Mouse (Mus musculus) limb, embryonic 12.5 days (tissue): ENCODE measurements around the gene Tpo. TPM values are rescaled to one million over a fixed set of nuclear protein-coding genes. Genes with fewer than 3 reads are reported as not detected.

Experiments
- ATAC-seq: fragments of 200-750 bp; cut with Nextera tagmentation; 2 replicates; pipeline ENCODE4 v1.8.0; 2017; ENCODE audit warnings: low read depth, moderate TSS enrichment; ENCODE audit not compliant: insufficient number of reproducible peaks, insufficient read depth, low FRiP score, low TSS enrichment
- H3K27ac ChIP-seq: fragments of 300-500 bp; sonication (generic); 2 replicates; pipeline ENCODE4 v1.5.1; 2016; ENCODE audit warnings: mild to moderate bottlenecking, moderate library complexity
- H3K27me3 ChIP-seq: fragments of 300-500 bp; sonication (generic); 2 replicates; pipeline ENCODE4 v1.6.1; 2016; ENCODE audit warnings: mild to moderate bottlenecking, moderate library complexity
- H3K36me3 ChIP-seq: fragments of 300-500 bp; sonication (generic); 2 replicates; pipeline ENCODE4 v1.6.1; 2016; ENCODE audit warnings: mild to moderate bottlenecking, moderate library complexity
- H3K4me1 ChIP-seq: fragments of 300-500 bp; sonication (generic); replicated peaks from 2 replicates; pipeline ENCODE4 v1.6.1; 2016
- H3K4me2 ChIP-seq: fragments of 300-500 bp; sonication (generic); 2 replicates; pipeline ENCODE4 v1.6.1; 2016; ENCODE audit warnings: mild to moderate bottlenecking, moderate library complexity
- H3K4me3 ChIP-seq: fragments of 300-500 bp; sonication (generic); replicated peaks from 2 replicates; pipeline ENCODE4 v1.5.1; 2016; ENCODE audit warnings: mild to moderate bottlenecking
- H3K9ac ChIP-seq: fragments of 300-500 bp; sonication (generic); replicated peaks from 2 replicates; pipeline ENCODE4 v1.6.1; 2016; ENCODE audit warnings: mild to moderate bottlenecking, moderate library complexity
- H3K9me3 ChIP-seq: fragments of 300-500 bp; sonication (generic); 2 replicates; pipeline ENCODE4 v1.6.1; 2016; ENCODE audit warnings: mild to moderate bottlenecking, moderate library complexity
- WGBS: fragments of 180-500 bp; shearing (Covaris S2); methylation state at CpG from one replicate; pipeline ENCODE4 v1.1.7; 2016; 5-methylcytosine and 5-hydroxymethylcytosine counted together
- polyA plus RNA-seq: library from polyadenylated mRNA; unstranded; fragments of >200 nt; fragmentation: Nextera tagmentation; extraction: Ambion mirVana; gene quantifications from 2 replicates; pipeline ENCODE4 v1.2.1, GENCODE M21; 2016

The Tpo gene
- not detected in 2 replicates for polyA plus RNA-seq

- no peak within 1 kb of the TSS for H3K9ac ChIP-seq
- WGBS: 76% methylated on average over 4 of the region's 4 CpGs
- H3K9me3 ChIP-seq: no peaks in the 10 kb centered on the region
- H3K4me2 ChIP-seq: no peak within 1 kb of the TSS
- H3K27ac ChIP-seq: no peak within 1 kb of the TSS
- H3K4me3 ChIP-seq: no peak within 1 kb of the TSS
- no peaks in the 10 kb centered on the region for H3K27me3 ChIP-seq
- no peaks in the 10 kb centered on the region for H3K36me3 ChIP-seq
- no peak for ATAC-seq
- H3K4me1 ChIP-seq: no peaks in the 10 kb centered on the region
Measured at GRCm38 (mm10) chr12:30132524-30132923, at the start of gene Tpo. Tpo (minus strand) TSS chr12:30132624.

- Histone ChIP-seq H3K27me3 (no peaks in the 10 kb centered on the region), H3K9me3 (no peaks in the 10 kb centered on the region), H3K4me1 (no peaks in the 10 kb centered on the region), H3K4me2 (no peak overlapping the region), H3K4me3 (no peak overlapping the region), H3K36me3 (no peaks in the 10 kb centered on the region), H3K9ac (no peak overlapping the region), H3K27ac (no peak overlapping the region)
- 76% methylated on average over 3 of the region's 3 CpGs for WGBS
- ATAC-seq: no peak
Measured at GRCm38 (mm10) chr12:30181721-30182120, 49.3 kb upstream of the Tpo start.

- ATAC-seq: no peak
- Histone ChIP-seq H3K4me1 (no peaks in the 10 kb centered on the region), H3K4me3 (no peak overlapping the region), H3K36me3 (no peaks in the 10 kb centered on the region), H3K27ac (no peak overlapping the region), H3K9ac (no peak overlapping the region), H3K27me3 (no peaks in the 10 kb centered on the region), H3K9me3 (no peaks in the 10 kb centered on the region), H3K4me2 (no peak overlapping the region)
- WGBS: 78% methylated on average over 1 of the region's 1 CpGs
Measured at GRCm38 (mm10) chr12:30179623-30180022, 47.2 kb upstream of the Tpo start.

- Histone ChIP-seq H3K27me3 (no peaks in the 10 kb centered on the region), H3K4me3 (no peak overlapping the region), H3K4me2 (no peak overlapping the region), H3K4me1 (no peaks in the 10 kb centered on the region), H3K9me3 (no peaks in the 10 kb centered on the region), H3K9ac (no peak overlapping the region), H3K27ac (no peak overlapping the region), H3K36me3 (no peaks in the 10 kb centered on the region)
- 89% methylated on average over 6 of the region's 6 CpGs for WGBS
- ATAC-seq: no peak
Measured at GRCm38 (mm10) chr12:30177966-30178365, 45.5 kb upstream of the Tpo start.

- WGBS: 81% methylated on average over 2 of the region's 2 CpGs
Measured at GRCm38 (mm10) chr12:30177529-30177928, 45.1 kb upstream of the Tpo start.

GRCm38 (mm10) chr12:30168491-30168890 is 36.1 kb upstream of the Tpo start:
- 80% methylated on average over 3 of the region's 3 CpGs for WGBS
- H3K4me1 ChIP-seq: no peaks in the 10 kb centered on the region
- no peak overlapping the region for H3K4me2 ChIP-seq
- H3K4me3 ChIP-seq: no peak overlapping the region
- H3K36me3 ChIP-seq: no peaks in the 10 kb centered on the region
- H3K27me3 ChIP-seq: no peaks in the 10 kb centered on the region
- no peak for ATAC-seq
- no peak overlapping the region for H3K27ac ChIP-seq
- H3K9ac ChIP-seq: no peak overlapping the region
- H3K9me3 ChIP-seq: no peaks in the 10 kb centered on the region

More at GRCm38 (mm10) chr12:30177529-30177928, 45.1 kb upstream of the Tpo start:
- Histone ChIP-seq H3K9ac (no peak overlapping the region), H3K27ac (no peak overlapping the region), H3K4me3 (no peak overlapping the region), H3K4me1 (no peaks in the 10 kb centered on the region), H3K36me3 (no peaks in the 10 kb centered on the region), H3K27me3 (no peaks in the 10 kb centered on the region), H3K4me2 (no peak overlapping the region), H3K9me3 (no peaks in the 10 kb centered on the region)
- ATAC-seq: no peak

GRCm38 (mm10) chr12:30164538-30164937 is 32.1 kb upstream of the Tpo start:
- Histone ChIP-seq H3K36me3 (no peaks in the 10 kb centered on the region), H3K4me3 (no peak overlapping the region), H3K27ac (no peak overlapping the region), H3K4me1 (no peaks in the 10 kb centered on the region), H3K9ac (no peak overlapping the region), H3K4me2 (no peak overlapping the region), H3K27me3 (no peaks in the 10 kb centered on the region; the same call in 1 of the 2 replicates), H3K9me3 (no peaks in the 10 kb centered on the region)
- no peak for ATAC-seq
- WGBS: 84% methylated on average over 5 of the region's 5 CpGs

- no peak overlapping the region for H3K4me2 ChIP-seq
- no peak overlapping the region for H3K27ac ChIP-seq
- no peaks in the 10 kb centered on the region for H3K36me3 ChIP-seq
- H3K9me3 ChIP-seq: no peaks in the 10 kb centered on the region
- 91% methylated on average over 6 of the region's 6 CpGs for WGBS
- H3K9ac ChIP-seq: no peak overlapping the region
- H3K4me3 ChIP-seq: no peak overlapping the region
- no peaks in the 10 kb centered on the region; the same call in 1 of the 2 replicates for H3K27me3 ChIP-seq
- no peaks in the 10 kb centered on the region for H3K4me1 ChIP-seq
- no peak for ATAC-seq
Measured at GRCm38 (mm10) chr12:30164005-30164404, 31.6 kb upstream of the Tpo start.

GRCm38 (mm10) chr12:30161731-30162406 is 29.4 kb upstream of the Tpo start:
- Histone ChIP-seq H3K4me3 (no peak overlapping the region), H3K4me2 (no peak overlapping the region), H3K4me1 (no peaks in the 10 kb centered on the region), H3K9me3 (no peaks in the 10 kb centered on the region), H3K9ac (no peak overlapping the region), H3K27me3 (no peaks in the 10 kb centered on the region; the same call in 1 of the 2 replicates), H3K27ac (no peak overlapping the region), H3K36me3 (no peaks in the 10 kb centered on the region)
- WGBS: 86% methylated on average over 5 of the region's 5 CpGs
- no peak for ATAC-seq

- Histone ChIP-seq H3K27me3 (no peaks in the 10 kb centered on the region; the same call in 1 of the 2 replicates), H3K4me2 (no peak overlapping the region), H3K27ac (no peak overlapping the region), H3K9me3 (no peaks in the 10 kb centered on the region), H3K4me1 (no peaks in the 10 kb centered on the region), H3K4me3 (no peak overlapping the region), H3K9ac (no peak overlapping the region), H3K36me3 (no peaks in the 10 kb centered on the region)
- WGBS: 83% methylated on average over 3 of the region's 3 CpGs
- no peak for ATAC-seq
Measured at GRCm38 (mm10) chr12:30160475-30160874, 28.1 kb upstream of the Tpo start.

- H3K9ac ChIP-seq: no peak overlapping the region
- no peak overlapping the region for H3K27ac ChIP-seq
- no peak overlapping the region for H3K4me2 ChIP-seq
- H3K4me3 ChIP-seq: no peak overlapping the region
- no peak for ATAC-seq
- H3K27me3 ChIP-seq: no peaks in the 10 kb centered on the region; the same call in 1 of the 2 replicates
- 83% methylated on average over 8 of the region's 8 CpGs for WGBS
- no peaks in the 10 kb centered on the region for H3K36me3 ChIP-seq
- no peaks in the 10 kb centered on the region for H3K4me1 ChIP-seq
- H3K9me3 ChIP-seq: no peaks in the 10 kb centered on the region
Measured at GRCm38 (mm10) chr12:30159788-30160187, 27.4 kb upstream of the Tpo start.
